Mouse (Mus musculus) small intestine, adult 2 months (tissue): ENCODE results near the gene Smg5.

Source experiments
- CTCF ChIP-seq: fragments of 200-500 bp; IDR thresholded peaks from 2 replicates; pipeline ENCODE4 v1.5.1; 2012; ENCODE audit warnings: low read depth, mild to moderate bottlenecking, control low read depth, inconsistent platforms, low read length, moderate library complexity, mixed read lengths; ENCODE audit not compliant: insufficient replicate concordance, insufficient read length; ENCODE audit errors: extremely low read depth
- POLR2A ChIP-seq: fragments of 200-500 bp; IDR thresholded peaks from 2 replicates; pipeline ENCODE4 v1.6.1; 2012; ENCODE audit warnings: low read depth, mild to moderate bottlenecking, control low read depth, inconsistent platforms, low read length, moderate library complexity

DNA sequence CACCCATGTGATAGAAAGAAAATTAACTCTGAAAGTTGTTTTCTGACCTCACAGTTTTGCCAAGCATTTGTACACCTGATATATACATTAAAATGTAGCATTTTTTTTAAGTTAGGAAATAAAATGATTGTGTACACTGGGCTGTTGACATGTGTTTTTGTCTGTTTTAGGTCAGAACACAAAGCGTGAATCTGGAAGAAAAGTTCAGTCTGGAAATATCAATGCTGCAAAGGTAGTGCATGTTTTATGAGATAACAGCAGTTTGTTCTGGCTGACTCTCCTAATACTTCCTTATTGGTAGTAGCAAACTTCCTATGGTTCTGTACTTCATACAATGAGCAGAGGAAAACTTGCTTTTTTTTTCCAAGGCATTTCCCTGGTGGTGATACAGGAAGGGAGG is 36.9 kb upstream of the Smg5 start:
- TF ChIP-seq POLR2A (no peak), CTCF (no peak)
